Mouse (Mus musculus) midbrain, postnatal 0 days (tissue): ENCODE data around the gene Txndc11. TPM values are rescaled to one million over a fixed set of nuclear protein-coding genes. Genes with fewer than 3 reads are reported as not detected.
"Not testable (repeated sequence)": the region's sequence is repeated elsewhere in the genome, so short reads cannot be mapped to it uniquely, and the experiment has no call there.

Experiments used
- ATAC-seq: fragments of 200-750 bp; cut with Nextera tagmentation; 2 replicates; pipeline ENCODE4 v1.8.0; 2017; ENCODE audit warnings: moderate number of reproducible peaks, mild to moderate bottlenecking, moderate TSS enrichment, moderate library complexity; ENCODE audit not compliant: low FRiP score
- DNase-seq: peaks from one replicate; pipeline ENCODE4 v3.0.0-alpha.2; 2015; ENCODE audit warnings: low spot score
- H3K27ac ChIP-seq: fragments of 300-500 bp; sonication (generic); 2 replicates; pipeline ENCODE4 v1.5.1; 2014; ENCODE audit warnings: low read depth, mild to moderate bottlenecking, low read length, mixed read lengths
- H3K27me3 ChIP-seq: fragments of 300-500 bp; sonication (generic); 2 replicates; pipeline ENCODE4 v1.6.1; 2014; ENCODE audit warnings: low read length, control low read depth, mixed read lengths; ENCODE audit not compliant: insufficient read depth
- H3K36me3 ChIP-seq: fragments of 300-500 bp; sonication (generic); 2 replicates; pipeline ENCODE4 v1.6.1; 2014; ENCODE audit warnings: low read length, control low read depth, mixed read lengths; ENCODE audit not compliant: insufficient read depth
- H3K4me1 ChIP-seq: fragments of 300-500 bp; sonication (generic); 2 replicates; pipeline ENCODE4 v1.6.1; 2014; ENCODE audit warnings: mild to moderate bottlenecking, control low read depth, antibody characterized with exemption, low read length, mixed read lengths; ENCODE audit not compliant: insufficient read depth
- H3K4me2 ChIP-seq: fragments of 300-500 bp; sonication (generic); 2 replicates; pipeline ENCODE4 v1.6.1; 2014; ENCODE audit warnings: low read depth, mild to moderate bottlenecking, low read length, mixed read lengths; ENCODE audit not compliant: poor library complexity, severe bottlenecking
- H3K4me3 ChIP-seq: fragments of 300-500 bp; sonication (generic); 2 replicates; pipeline ENCODE4 v1.5.1; 2014; ENCODE audit warnings: low read depth, mild to moderate bottlenecking, low read length, moderate library complexity
- H3K9ac ChIP-seq: fragments of 300-500 bp; sonication (generic); replicated peaks from 2 replicates; pipeline ENCODE4 v1.6.1; 2014; ENCODE audit warnings: mild to moderate bottlenecking, low read length, moderate library complexity, mixed read lengths; ENCODE audit not compliant: poor library complexity, severe bottlenecking
- H3K9me3 ChIP-seq: fragments of 300-500 bp; sonication (generic); 2 replicates; pipeline ENCODE4 v1.6.1; 2016; ENCODE audit warnings: low read length, control low read depth
- CTCF ChIP-seq: IDR thresholded peaks from 2 replicates; pipeline ENCODE4 v1.5.1; 2016; ENCODE audit warnings: antibody characterized with exemption, mild to moderate bottlenecking
- WGBS: fragments of 180-500 bp; shearing (Covaris S2); extraction: QIAGEN DNeasy Blood & Tissue Kit; methylation state at CpG from one replicate; pipeline ENCODE4 v1.1.7; 2014; 5-methylcytosine and 5-hydroxymethylcytosine counted together
- polyA plus RNA-seq: library from polyadenylated mRNA; unstranded; fragments of >200 nt; fragmentation: Nextera tagmentation; extraction: Ambion mirVana; gene quantifications from 2 replicates; pipeline ENCODE4 v1.2.1, GENCODE M21; 2015
- total RNA-seq: library from RNA; depleted of rRNA; stranded (reverse); fragments of >200 nt; gene quantifications from 2 replicates; pipeline ENCODE4 v1.2.3, GENCODE M21; 2014

Gene Txndc11
- total and polyA plus RNA-seq, 2 experiments from 2014 or later, result 30.5 to 48.4 TPM

GRCm38 (mm10) chr16:11175100-11175488 is 40.6 kb upstream of the Txndc11 start:
- no peaks in the 10 kb centered on the region for H3K27me3 ChIP-seq
- H3K27ac ChIP-seq, result 0 out of 2 replicates have a peak overlapping the region, but pooled peaks have one; percentile 77
- peak overlapping the region; percentile 88 for H3K9ac ChIP-seq
- no peaks in the 10 kb centered on the region for H3K9me3 ChIP-seq
- ATAC-seq (no peak), DNase-seq (no peak)
- H3K36me3 ChIP-seq, result no peaks in the 10 kb centered on the region
- H3K4me2 ChIP-seq, result peak overlapping the region; percentile 84
- H3K4me3 ChIP-seq, result peak overlapping the region; percentile 87
- H3K4me1 ChIP-seq, result no peaks in the 10 kb centered on the region; the same call in 1 of the 2 replicates
- no peak for TF ChIP-seq CTCF
- 10% methylated on average over 9 of the region's 9 CpGs for WGBS

GRCm38 (mm10) chr16:11174671-11175081 is 40.2 kb upstream of the Txndc11 start:
- TF ChIP-seq CTCF, result peak; percentile 77
- Histone ChIP-seq H3K4me2 (peak overlapping the region; percentile 84), H3K9ac (peak overlapping the region; percentile 46; the same call in 1 of the 2 replicates), H3K9me3 (no peaks in the 10 kb centered on the region), H3K27ac (no peak overlapping the region), H3K4me1 (no peaks in the 10 kb centered on the region; the same call in 1 of the 2 replicates), H3K36me3 (no peaks in the 10 kb centered on the region), H3K27me3 (no peaks in the 10 kb centered on the region), H3K4me3 (peak overlapping the region; percentile 87)
- DNase-seq, result peak; percentile 73
- WGBS, result 8% methylated on average over 10 of the region's 10 CpGs
- ATAC-seq, result no peak

GRCm38 (mm10) chr16:11171679-11172078 is 37.2 kb upstream of the Txndc11 start:
- H3K4me3 ChIP-seq, result no peak overlapping the region
- no peak for TF ChIP-seq CTCF
- WGBS, result 88% methylated on average over 6 of the region's 6 CpGs
- H3K4me2 ChIP-seq, result no peak overlapping the region
- no peak overlapping the region for H3K9ac ChIP-seq
- no peaks in the 10 kb centered on the region for H3K9me3 ChIP-seq
- H3K36me3 ChIP-seq, result no peaks in the 10 kb centered on the region
- DNase-seq (no peak), ATAC-seq (no peak)
- no peaks in the 10 kb centered on the region for H3K4me1 ChIP-seq
- no peaks in the 10 kb centered on the region for H3K27me3 ChIP-seq
- no peak overlapping the region for H3K27ac ChIP-seq

GRCm38 (mm10) chr16:11166431-11166830 is 32.0 kb upstream of the Txndc11 start:
- H3K36me3 ChIP-seq, result peaks cover 13% of the 10 kb centered on the region
- TF ChIP-seq CTCF, result no peak
- no peak overlapping the region for H3K27ac ChIP-seq
- H3K4me1 ChIP-seq, result no peaks in the 10 kb centered on the region
- H3K9me3 ChIP-seq, result no peaks in the 10 kb centered on the region
- ATAC-seq, result no peak
- no peak overlapping the region for H3K4me2 ChIP-seq
- H3K27me3 ChIP-seq, result no peaks in the 10 kb centered on the region
- H3K4me3 ChIP-seq, result no peak overlapping the region
- 85% methylated on average over 2 of the region's 2 CpGs for WGBS
- H3K9ac ChIP-seq, result no peak overlapping the region
- no peak for DNase-seq

- no peak overlapping the region for H3K4me3 ChIP-seq
- ATAC-seq, result no peak
Measured at GRCm38 (mm10) chr16:11164695-11165255, 30.3 kb upstream of the Txndc11 start.

GRCm38 (mm10) chr16:11157721-11158120 is 23.3 kb upstream of the Txndc11 start:
- H3K4me1 ChIP-seq, H3K27ac ChIP-seq, H3K4me2 ChIP-seq, DNase-seq, H3K4me3 ChIP-seq, H3K9ac ChIP-seq, ATAC-seq, H3K27me3 ChIP-seq, H3K9me3 ChIP-seq: not testable (repeated sequence)
- WGBS, result 60% methylated on average over 1 of the region's 3 CpGs
- H3K36me3 ChIP-seq, result peaks cover 36% of the 10 kb centered on the region

More at GRCm38 (mm10) chr16:11164695-11165255, 30.3 kb upstream of the Txndc11 start:
- Histone ChIP-seq H3K9me3 (no peaks in the 10 kb centered on the region), H3K4me2 (no peak overlapping the region), H3K4me1 (no peaks in the 10 kb centered on the region), H3K9ac (no peak overlapping the region), H3K27me3 (no peaks in the 10 kb centered on the region), H3K36me3 (peaks cover 17% of the 10 kb centered on the region), H3K27ac (no peak overlapping the region)
- DNase-seq, result peak; percentile 13
- TF ChIP-seq CTCF, result no peak
- 81% methylated on average over 3 of the region's 3 CpGs for WGBS
